Mouse (Mus musculus) G1E-ER4 (cell line): ENCODE results near the gene Mpi. TPM values are rescaled to one million over a fixed set of nuclear protein-coding genes. Genes with fewer than 3 reads are reported as not detected.

ENCODE experiments used
- GATA1 ChIP-seq: IDR thresholded peaks from one replicate; pipeline ENCODE4 v1.8.0; 2012; ENCODE audit warnings: low read length, inconsistent platforms
- polyA plus RNA-seq: library from polyadenylated mRNA; stranded (reverse); fragments of >175 nt; gene quantifications from 2 replicates; pipeline ENCODE4 v1.2.3, GENCODE M21; 2012

The Mpi gene
- 1.5 and 3.1 TPM in 2 replicates for polyA plus RNA-seq

DNA sequence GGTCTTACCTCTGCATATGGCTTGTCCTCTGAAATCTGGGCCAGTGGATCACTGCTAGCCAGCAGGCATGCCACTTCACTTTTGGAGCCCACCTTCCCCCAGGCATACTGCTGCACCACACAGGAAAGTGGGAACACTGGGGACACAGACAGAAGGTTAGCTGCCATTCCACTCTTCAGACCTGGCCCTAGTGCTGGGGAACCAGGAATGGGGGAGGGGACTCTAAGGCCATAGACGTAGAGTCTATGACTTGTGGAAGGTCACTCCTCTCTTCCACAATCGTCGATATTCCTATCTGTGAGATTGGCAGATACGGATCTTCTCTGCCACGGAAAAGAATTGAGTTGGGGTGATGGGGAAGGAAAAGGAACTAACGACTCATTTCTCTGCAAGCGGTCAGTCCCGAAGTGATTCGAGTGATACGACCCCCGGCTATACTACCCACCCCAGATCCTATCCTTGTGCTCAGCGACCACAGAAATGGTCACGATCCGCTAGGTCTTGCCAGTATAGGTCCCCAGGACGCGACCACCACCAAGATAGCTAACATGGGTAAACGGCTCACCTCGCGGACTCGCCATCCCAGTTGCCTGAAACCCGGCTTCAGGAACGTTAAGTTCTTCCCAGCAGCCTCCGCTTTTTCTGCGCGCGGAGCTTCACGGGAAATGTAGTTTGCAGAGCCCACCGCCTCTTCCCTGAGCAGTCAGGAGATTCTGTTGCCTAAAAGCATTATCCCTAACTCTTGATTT is at the start of gene Mpi:
Gene Mpi (minus strand): TSS at position 625 of the 749 bp plus-strand sequence.
- no peak for TF ChIP-seq GATA1

DNA sequence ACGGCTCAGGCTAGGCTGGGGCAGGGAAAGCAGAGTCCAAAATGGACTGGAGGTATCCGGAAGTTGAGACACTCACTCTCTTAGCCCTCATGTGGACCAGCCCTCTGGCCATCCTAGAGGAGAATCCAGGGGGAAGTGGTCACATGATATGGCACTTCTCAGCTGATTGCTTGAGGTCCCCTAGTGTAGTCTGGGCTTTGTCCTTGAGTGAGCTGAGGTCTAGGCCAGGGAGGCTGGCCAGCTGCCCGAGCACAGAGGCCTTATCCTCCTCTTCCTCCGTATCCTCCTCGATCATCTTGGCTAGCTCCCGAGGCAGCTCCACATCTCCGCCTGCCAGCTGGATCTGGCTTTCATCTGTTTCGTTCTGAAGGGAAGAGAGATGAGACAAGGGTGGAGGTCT is 49.5 kb upstream of the Mpi start:
- no peak for TF ChIP-seq GATA1

DNA sequence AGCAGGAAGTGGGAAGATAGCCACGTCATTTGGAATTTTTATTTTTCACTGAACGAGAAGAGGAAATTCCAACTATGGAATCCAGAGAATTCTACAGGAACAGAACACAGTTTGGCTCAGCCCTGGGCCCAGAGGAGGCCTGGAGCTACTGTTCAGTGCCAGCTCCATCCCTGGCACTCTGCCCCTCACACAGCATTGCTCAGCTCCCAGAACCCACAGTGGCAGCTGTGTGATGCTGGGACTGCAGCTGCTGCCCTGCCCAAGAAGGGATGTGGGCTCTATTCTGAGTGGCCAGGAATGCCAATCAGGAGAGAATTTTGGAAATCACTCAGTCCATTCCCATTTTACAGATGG is 48.8 kb upstream of the Mpi start:
- no peak for TF ChIP-seq GATA1

DNA sequence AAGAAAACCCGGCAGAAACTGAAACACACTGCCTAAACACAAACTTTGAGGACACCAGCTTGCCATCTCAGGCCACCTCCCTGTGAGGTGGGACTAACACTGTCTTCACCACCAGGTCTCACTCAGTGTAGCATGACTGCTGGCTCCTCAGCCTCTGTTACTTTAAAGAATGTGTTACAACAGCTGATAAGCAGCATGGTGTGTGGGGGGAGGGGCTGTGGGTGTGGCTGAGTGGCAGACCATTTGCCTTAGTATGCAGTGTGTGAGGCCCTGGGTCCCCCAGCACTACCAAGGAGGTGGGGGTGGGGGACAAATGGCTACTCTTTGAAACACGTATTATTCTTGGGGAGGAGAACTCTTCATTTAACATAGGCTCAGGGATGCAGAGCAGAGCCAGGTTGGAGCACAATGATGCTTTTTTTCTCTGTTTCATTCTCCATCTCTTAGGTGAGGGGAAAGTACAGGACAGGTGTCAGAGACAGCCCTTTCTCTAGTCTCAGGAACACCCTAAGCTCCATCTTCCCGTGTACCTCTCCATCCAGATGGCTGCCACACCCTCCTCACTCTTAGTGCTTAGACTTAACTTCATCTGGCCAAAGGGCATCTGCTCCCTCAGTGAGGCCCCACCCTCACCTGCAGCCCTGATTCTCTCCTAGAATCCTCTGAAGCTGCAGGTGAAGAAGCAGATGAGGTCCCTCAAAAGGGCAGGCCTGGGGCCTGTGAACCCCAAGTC is 48.2 kb upstream of the Mpi start:
- no peak for TF ChIP-seq GATA1

DNA sequence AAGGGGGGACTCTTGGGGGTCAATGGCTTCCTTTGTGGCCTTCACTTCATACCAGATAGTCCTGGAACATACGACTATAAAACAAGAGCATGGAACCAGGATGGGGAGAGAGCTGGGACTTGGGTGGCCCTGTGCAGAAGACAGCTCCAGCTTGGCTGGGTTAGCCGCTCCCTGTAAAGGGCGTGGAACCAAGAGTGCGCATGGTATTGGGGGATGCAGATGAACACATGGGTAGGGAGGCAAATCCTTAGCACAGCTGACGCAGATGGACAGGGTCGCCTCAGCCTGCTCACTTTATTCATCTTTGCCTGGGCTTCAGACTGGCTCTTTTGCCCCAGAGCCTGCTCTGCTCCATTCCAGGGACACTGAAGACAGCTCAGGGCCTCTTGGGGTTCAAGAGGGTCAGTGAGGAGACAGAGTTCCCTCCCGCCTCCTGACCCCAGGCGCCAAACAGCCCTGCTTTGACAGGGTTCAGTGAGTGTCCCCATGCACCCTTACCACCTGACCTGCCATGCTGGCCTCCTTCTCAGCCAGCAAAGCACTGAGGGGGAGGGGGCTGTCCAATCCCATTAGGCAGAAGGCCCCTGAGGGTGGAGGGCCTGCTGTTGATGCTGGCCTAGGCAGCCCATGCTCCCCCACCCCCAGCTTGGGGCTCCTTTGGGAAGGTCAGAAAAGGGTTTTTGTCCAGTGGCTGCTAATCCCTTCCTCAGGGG is 46.4 kb upstream of the Mpi start:
- TF ChIP-seq GATA1 = no peak

DNA sequence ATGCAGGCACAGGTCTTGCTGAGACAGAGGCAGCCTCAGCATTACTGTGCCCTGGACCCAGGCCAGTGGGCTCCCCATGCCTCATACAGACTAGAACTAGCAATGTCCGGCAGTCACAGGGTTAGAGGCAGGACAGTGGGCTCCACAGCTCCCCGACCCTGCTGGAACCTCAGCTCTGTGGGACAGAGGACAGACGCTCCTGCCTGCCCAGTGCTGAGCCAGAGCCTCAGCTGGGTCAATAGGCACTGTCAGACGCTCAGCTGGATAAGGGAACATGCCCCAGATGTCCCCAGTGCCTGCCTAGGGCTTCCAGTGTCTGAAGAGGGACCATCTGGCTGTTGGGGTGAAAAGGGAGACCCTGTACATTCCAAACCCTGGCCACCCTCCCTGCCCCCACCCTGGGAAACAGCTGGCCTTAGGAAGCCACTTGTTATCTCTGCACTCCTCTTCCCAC is 45.4 kb upstream of the Mpi start:
- TF ChIP-seq GATA1 = no peak

DNA sequence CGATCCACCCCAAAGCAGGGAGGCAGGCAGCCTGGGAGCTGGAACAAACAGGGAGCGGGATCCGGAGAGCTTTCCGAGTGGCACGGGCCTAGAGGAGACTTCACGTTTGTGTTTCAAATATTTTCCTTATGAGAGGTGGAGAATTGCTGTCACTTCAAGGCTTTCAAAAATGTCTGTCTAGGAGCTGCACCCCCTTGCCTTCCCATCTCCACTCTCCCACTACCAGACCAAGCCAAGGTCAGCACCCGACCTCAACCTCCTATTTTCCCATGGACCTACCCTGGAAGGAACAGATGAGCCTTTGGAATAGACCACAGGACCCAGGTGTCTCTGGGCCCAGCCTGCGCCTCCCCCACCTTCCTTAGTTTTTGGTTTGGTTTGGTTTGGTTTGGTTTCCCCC is 44.7 kb upstream of the Mpi start:
- no peak for TF ChIP-seq GATA1

DNA sequence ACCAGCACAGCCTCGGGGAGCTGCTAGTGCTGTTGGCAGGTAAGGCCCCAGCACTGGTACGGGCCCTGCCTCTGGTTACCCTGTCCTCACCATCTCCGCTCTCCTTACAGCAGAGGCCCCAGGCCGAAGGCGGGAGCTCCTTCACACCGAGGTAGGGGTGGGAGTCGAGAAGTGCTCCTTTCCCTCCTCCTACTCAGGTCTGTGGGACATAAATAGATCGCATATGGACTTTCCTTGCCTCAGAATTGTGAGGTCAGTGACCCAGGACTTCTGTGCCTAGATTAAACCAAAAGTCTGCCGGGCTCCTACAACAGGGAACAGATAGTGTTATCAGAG is 41.6 kb upstream of the Mpi start:
- TF ChIP-seq GATA1 = no peak

DNA sequence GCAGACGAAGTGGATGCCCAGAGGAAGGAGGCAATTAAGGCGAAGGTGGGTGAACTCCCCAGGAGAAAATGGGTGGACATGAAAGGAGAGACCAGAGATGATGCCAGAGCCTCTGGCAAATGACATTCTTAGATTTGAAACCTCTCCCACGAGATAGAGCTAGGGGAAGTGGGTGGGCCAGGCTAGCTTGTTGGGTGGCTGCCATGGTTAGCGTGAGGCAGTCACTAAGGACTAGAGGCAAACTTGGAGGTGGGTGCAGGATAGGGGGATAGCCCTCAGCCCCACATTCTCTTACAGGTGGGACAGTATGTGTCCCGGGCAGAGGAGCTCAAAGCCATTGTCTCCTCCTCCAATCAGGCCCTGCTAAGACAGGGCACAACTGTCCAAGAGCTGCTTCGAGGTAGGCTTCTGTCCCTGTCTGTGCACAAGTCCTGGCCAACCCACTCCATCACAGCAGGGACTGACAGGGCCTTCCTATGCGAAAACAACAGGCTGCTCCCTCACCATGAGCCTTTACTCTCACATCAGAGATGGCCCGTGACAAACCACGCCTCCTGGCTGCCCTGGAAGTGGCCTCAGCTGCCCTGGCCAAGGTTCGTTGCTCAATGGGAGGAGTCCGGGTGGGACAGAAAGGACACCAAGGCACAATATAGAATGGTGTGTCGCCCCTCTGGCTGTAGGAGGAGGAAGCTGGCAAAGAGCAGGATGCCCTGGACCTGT is 41.1 kb upstream of the Mpi start:
- no peak for TF ChIP-seq GATA1

DNA sequence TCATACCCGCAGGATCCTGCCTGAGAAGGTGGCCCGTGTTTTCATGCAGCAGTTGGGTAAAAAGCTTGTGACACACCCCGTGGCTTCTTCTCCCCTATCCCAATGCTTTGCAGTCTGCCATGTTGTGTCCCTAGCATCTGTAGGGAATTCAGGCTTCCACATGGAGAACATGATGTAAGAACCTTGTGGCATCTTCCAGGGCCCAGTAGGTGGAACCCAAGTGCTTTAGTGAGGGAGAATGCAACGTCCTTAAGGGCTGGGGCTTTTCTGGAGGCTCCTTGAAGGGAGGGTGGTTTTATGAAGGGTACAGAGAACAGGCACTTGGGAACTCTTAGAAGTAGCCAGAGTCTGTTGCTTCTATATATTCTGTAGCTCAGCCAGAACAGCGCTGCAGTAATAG is 38.2 kb upstream of the Mpi start:
- no peak for TF ChIP-seq GATA1

DNA sequence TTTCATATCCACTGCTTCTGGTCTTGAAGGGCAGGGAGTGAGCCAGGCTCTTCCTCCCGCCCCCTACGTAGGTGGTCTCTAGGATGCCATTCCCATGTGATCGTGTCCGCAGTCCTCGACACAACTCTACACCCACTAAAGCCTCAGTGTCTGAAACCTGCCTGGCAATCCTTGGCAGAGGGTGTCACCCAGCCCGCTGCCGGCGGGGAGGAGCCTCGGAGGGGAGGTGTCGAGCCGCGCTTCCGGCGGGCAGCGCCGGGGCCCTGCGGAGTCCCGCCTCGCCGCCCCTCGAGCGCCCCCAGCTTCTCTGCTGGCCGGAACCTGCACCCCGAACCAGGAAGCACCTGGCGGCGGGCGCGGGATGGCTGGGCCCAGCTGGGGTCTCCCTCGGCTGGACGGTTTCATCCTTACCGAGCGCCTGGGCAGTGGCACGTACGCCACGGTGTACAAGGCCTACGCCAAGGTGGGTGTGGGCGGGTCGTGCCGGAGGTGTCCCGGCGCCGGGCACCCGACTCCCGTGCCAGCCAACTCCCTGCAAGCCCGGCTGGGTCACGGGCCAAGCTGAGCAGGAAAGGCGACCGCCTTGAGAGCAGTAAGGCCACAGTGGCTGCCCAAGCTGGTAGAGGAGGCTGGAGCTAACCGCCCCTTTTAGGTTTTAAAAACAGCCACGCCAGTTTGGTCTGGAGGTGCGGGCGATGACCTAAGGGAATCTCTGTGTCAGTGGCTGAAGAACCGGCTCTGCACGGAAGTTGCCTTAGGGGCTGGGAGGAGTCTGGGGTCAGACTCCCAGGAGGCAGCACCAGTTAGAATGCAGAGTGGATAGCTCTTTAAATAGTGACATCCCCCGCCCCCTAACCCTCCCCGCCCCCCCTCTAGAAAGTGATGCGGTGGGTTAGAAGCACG is 36.9 kb upstream of the Mpi start, which contains the start of gene Ulk3:
Gene Ulk3 (plus strand): TSS at position 229 of the 903 bp plus-strand sequence.
- TF ChIP-seq GATA1 = no peak

DNA sequence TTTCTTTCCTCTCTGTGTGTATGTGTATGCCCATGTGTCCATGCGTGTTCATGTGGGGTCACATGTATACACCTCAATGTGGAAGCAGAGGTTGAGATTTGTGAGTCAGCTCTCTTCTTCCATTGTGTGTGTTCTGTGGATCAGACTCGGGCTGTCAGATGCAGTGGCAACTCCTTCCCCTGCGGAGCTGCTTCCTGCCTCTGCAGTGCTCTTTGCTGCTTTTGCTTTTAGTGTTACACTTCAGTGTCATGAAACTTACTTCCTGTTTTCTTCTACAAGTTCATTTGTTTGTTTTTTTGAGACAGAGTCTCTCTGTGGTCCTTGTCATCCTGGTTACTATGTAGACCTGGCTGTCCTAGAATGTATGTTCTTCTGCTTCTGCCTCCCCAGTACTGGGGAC is 32.4 kb upstream of the Mpi start:
- no peak for TF ChIP-seq GATA1

DNA sequence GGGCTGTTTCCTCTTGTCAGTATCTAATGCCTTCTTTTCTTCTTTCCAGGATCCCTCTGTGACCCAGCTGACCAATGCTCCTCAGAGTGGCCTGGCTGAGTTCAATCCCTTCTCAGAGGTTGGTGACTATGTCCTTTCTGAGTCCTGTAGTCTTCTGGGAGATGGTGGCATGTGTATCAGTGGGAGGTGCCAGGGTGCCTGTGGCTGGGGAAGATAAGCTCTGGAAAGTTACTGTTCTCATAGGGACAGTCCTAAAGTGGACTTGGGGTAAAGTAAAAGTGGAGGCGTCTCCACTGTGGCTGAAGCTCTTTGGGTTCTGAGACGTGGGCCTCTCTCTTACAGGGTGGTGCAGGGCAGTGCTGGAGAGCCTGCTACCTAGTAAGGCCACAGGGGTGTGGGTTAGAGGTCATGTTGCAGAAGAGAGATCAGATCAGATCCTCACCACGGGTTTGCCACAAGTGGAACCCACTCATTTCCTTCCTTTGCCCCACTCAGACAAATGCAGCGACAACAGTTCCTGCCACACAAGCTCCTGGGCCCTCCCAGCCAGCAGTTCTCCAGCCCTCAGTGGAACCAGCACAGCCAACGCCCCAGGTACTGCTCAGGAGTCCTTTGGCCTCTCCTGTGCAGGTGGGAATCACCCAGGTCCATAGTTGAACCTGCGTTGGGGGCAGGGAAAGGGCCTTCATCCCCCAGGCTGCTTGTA is 24.7 kb upstream of the Mpi start:
- no peak for TF ChIP-seq GATA1

DNA sequence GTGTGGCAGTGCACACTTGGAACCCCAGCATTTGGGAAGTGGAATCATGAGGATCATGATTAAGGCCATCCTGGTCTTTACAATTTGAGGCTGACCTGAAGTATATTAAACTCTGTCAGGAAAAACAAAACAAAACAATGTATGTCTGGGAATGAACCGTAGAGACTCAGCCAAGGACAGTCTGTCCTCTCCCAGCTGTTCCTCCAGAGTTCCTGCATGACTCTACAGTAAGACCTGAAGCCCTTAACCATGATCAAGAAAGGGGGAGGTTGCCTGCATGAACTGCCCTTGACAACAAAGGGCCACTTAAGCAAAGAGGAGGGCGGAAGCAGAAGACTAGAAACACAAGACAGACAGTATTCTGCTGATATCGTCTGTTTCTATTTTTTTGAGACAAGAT is 23.0 kb upstream of the Mpi start:
- no peak for TF ChIP-seq GATA1

DNA sequence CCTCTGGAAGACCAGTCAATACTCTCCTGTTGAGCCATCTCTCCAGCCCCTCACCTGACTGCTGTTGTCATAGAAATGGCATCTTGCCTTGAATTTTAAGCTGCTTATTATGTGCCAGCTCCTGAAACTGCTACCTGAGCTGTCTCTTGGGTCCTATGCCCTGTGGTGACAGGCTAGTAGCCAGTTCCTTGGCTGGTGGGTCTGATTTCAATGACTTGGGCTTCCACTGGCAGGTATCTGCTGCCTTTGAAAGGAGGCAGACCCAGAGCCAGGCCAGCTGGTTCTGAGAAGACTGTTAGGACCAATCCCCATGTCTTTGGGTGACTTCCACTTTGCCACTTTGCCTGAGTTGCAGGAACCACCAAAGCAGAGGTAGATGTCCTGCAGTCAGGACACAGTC is 21.8 kb upstream of the Mpi start:
- TF ChIP-seq GATA1 = no peak
